Mouse (Mus musculus): ENCODE results near the gene 1110051M20Rik. TPM values are rescaled to one million over a fixed set of nuclear protein-coding genes. Genes with fewer than 3 reads are reported as not detected.
A peak's percentile ranks its signal among the peaks of the same experiment; 100 is the strongest.

1110051M20Rik gene
- polyA plus RNA-seq, 1 experiment from 2014 or later, result 27.0 TPM

- Histone ChIP-seq H3K36me3 (ENCODE audit: insufficient read depth, low read length) (peaks cover 30% of the 10 kb centered on the region), H3K4me2 (replicated peaks; ENCODE audit: low read depth, low read length) (peak within 1 kb of the TSS; percentile 85), H3K27me3 (replicated peaks; ENCODE audit: insufficient read depth, low read length) (no peaks in the 10 kb centered on the region), H3K4me1 (ENCODE audit: insufficient read depth, low read depth, low read length) (no peaks in the 10 kb centered on the region; the same call in 1 of the 2 replicates), H3K9me3 (ENCODE audit: low read length) (no peaks in the 10 kb centered on the region), H3K9ac (replicated peaks; ENCODE audit: low read depth) (peak within 1 kb of the TSS; percentile 98), H3K27ac (ENCODE audit: low read length) (peak within 1 kb of the TSS; percentile 98), H3K4me3 (ENCODE audit: low read depth, low read length) (peak within 1 kb of the TSS; percentile 81)
- WGBS, result 1% methylated on average over 72 of the region's 72 CpGs
- TF ChIP-seq CTCF (IDR thresholded peaks at IDR 0.05) (no peak), EP300 (IDR thresholded peaks at IDR 0.05) (no peak)
- DNase-seq (ENCODE audit: low spot score) (peak; percentile 100), ATAC-seq (peak; percentile 99)
These were observed 179.5 kb downstream of the 1110051M20Rik start, which contains the start of gene Arfgap2 for GRCm38 (mm10) chr2:91264711-91265681. Gene Arfgap2 (plus strand): TSS chr2:91264974.

- peak overlapping the region; percentile 84 for H3K27ac ChIP-seq (ENCODE audit: low read length)
- no peak for ATAC-seq
- H3K27me3 ChIP-seq (replicated peaks; ENCODE audit: insufficient read depth, low read length), result no peaks in the 10 kb centered on the region
- peak overlapping the region; percentile 85 for H3K4me2 ChIP-seq (replicated peaks; ENCODE audit: low read depth, low read length)
- peak overlapping the region; percentile 81; the same call in 1 of the 2 replicates for H3K4me3 ChIP-seq (ENCODE audit: low read depth, low read length)
- no peaks in the 10 kb centered on the region; the same call in 1 of the 2 replicates for H3K4me1 ChIP-seq (ENCODE audit: insufficient read depth, low read depth, low read length)
- no peaks in the 10 kb centered on the region for H3K9me3 ChIP-seq (ENCODE audit: low read length)
- WGBS, result 83% methylated on average over 17 of the region's 17 CpGs
- H3K36me3 ChIP-seq (ENCODE audit: insufficient read depth, low read length), result peaks cover 21% of the 10 kb centered on the region
- H3K9ac ChIP-seq (replicated peaks; ENCODE audit: low read depth), result peak overlapping the region; percentile 98; the same call in 1 of the 2 replicates
- TF ChIP-seq EP300 (IDR thresholded peaks at IDR 0.05), result no peak
- TF ChIP-seq CTCF (IDR thresholded peaks at IDR 0.05), result no peak
- DNase-seq (ENCODE audit: low spot score), result no peak
These were observed 180.5 kb downstream of the 1110051M20Rik start for GRCm38 (mm10) chr2:91263692-91264660.

- no peaks in the 10 kb centered on the region for H3K9me3 ChIP-seq (ENCODE audit: low read length)
- WGBS, result 87% methylated on average over 1 of the region's 1 CpGs
- no peak overlapping the region for H3K4me2 ChIP-seq (replicated peaks; ENCODE audit: low read depth, low read length)
- H3K4me3 ChIP-seq (ENCODE audit: low read depth, low read length), result no peak overlapping the region
- H3K9ac ChIP-seq (replicated peaks; ENCODE audit: low read depth), result no peak overlapping the region
- H3K36me3 ChIP-seq (ENCODE audit: insufficient read depth, low read length), result 0 out of 2 replicates have a peak, but pooled peaks cover 9% of the 10 kb centered on the region
- H3K4me1 ChIP-seq (ENCODE audit: insufficient read depth, low read depth, low read length), result peaks cover 9% of the 10 kb centered on the region; the same call in 1 of the 2 replicates
- TF ChIP-seq CTCF (IDR thresholded peaks at IDR 0.05) (no peak), EP300 (IDR thresholded peaks at IDR 0.05) (no peak)
- no peak for ATAC-seq
- no peak overlapping the region for H3K27ac ChIP-seq (ENCODE audit: low read length)
- DNase-seq (ENCODE audit: low spot score), result no peak
- H3K27me3 ChIP-seq (replicated peaks; ENCODE audit: insufficient read depth, low read length), result no peaks in the 10 kb centered on the region; the same call in 1 of the 2 replicates
These were observed 185.0 kb downstream of the 1110051M20Rik start for GRCm38 (mm10) chr2:91259493-91259892.

DNA sequence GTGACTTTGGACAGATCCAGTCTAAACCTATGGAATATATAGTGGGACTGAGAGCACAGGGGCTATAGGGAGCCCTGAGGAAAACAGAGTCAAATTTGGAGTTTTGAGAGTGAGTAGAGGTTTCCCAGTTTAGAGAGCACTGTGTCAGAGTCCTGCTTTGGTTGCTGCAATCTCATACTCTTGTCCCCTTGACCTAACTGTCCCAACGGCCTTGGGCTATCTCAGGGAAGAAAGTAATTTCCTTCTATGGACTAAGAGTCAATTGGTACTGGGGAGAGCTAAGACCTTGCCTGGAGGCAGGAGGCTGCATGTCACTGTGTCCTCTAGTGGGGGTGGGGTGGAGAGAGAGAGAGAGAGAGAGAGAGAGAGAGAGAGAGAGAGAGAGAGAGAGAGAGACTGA, 185.7 kb downstream of the 1110051M20Rik start:
- TF ChIP-seq EP300 (IDR thresholded peaks at IDR 0.05) (no peak), CTCF (IDR thresholded peaks at IDR 0.05) (no peak)
- Histone ChIP-seq H3K9me3 (ENCODE audit: low read length) (no peaks in the 10 kb centered on the region), H3K4me1 (ENCODE audit: insufficient read depth, low read depth, low read length) (peaks cover 9% of the 10 kb centered on the region; the same call in 1 of the 2 replicates), H3K27ac (ENCODE audit: low read length) (no peak overlapping the region), H3K4me2 (replicated peaks; ENCODE audit: low read depth, low read length) (no peak overlapping the region), H3K9ac (replicated peaks; ENCODE audit: low read depth) (no peak overlapping the region), H3K4me3 (ENCODE audit: low read depth, low read length) (no peak overlapping the region), H3K36me3 (ENCODE audit: insufficient read depth, low read length) (0 out of 2 replicates have a peak, but pooled peaks cover 9% of the 10 kb centered on the region), H3K27me3 (replicated peaks; ENCODE audit: insufficient read depth, low read length) (no peaks in the 10 kb centered on the region; the same call in 1 of the 2 replicates)
- 31% methylated on average over 1 of the region's 1 CpGs for WGBS
- no peak for DNase-seq (ENCODE audit: low spot score)
- no peak for ATAC-seq

DNA sequence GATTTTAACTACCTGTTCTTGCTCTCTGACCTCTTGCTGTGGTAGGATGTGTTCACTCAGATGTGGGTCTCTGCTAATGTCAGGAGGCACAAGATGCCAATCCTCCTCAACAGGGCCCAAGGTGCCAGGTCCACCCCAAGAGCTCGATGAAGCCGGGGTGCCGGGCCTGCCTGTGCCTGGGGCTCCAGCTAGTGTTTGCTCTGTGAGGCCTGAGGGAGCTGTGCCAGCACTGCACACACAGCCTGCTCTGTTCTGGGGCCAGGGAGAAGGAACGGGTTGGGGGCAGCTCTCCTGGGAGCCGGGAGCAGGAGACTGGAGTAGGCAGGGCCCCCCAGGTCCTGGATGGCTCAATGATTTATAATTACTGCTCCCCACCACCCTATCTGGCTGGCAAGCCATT, 186.4 kb downstream of the 1110051M20Rik start:
- Histone ChIP-seq H3K9ac (replicated peaks; ENCODE audit: low read depth) (peak overlapping the region; percentile 47), H3K27ac (ENCODE audit: low read length) (peak overlapping the region; percentile 72), H3K36me3 (ENCODE audit: insufficient read depth, low read length) (0 out of 2 replicates have a peak, but pooled peaks cover 9% of the 10 kb centered on the region), H3K4me2 (replicated peaks; ENCODE audit: low read depth, low read length) (peak overlapping the region; percentile 87), H3K9me3 (ENCODE audit: low read length) (no peaks in the 10 kb centered on the region), H3K4me1 (ENCODE audit: insufficient read depth, low read depth, low read length) (peaks cover 9% of the 10 kb centered on the region; the same call in 1 of the 2 replicates), H3K27me3 (replicated peaks; ENCODE audit: insufficient read depth, low read length) (no peaks in the 10 kb centered on the region; the same call in 1 of the 2 replicates), H3K4me3 (ENCODE audit: low read depth, low read length) (peak overlapping the region; percentile 67)
- WGBS, result 51% methylated on average over 5 of the region's 5 CpGs
- TF ChIP-seq CTCF (IDR thresholded peaks at IDR 0.05), result no peak
- TF ChIP-seq EP300 (IDR thresholded peaks at IDR 0.05), result no peak
- ATAC-seq (peak; percentile 31), DNase-seq (ENCODE audit: low spot score) (peak; percentile 52)

Measured in lung, postnatal 0 days (tissue).